Mouse (Mus musculus) heart, embryonic 10.5 days (tissue): ENCODE results near the gene Gm6657. TPM values are rescaled to one million over a fixed set of nuclear protein-coding genes. Genes with fewer than 3 reads are reported as not detected.
A peak's percentile ranks its signal among the peaks of the same experiment; 100 is the strongest.

Experiments used
- DNase-seq: peaks from one replicate; pipeline ENCODE4 v3.0.0-alpha.2; 2017; ENCODE audit warnings: low spot score
- H3K27ac ChIP-seq: fragments of 300-500 bp; sonication (generic); 2 replicates; pipeline ENCODE4 v1.5.1; 2016; ENCODE audit warnings: mild to moderate bottlenecking
- H3K27me3 ChIP-seq: fragments of 300-500 bp; sonication (generic); 2 replicates; pipeline ENCODE4 v1.6.1; 2016; ENCODE audit warnings: mild to moderate bottlenecking; ENCODE audit not compliant: poor library complexity, insufficient read depth, severe bottlenecking
- H3K36me3 ChIP-seq: fragments of 300-500 bp; sonication (generic); 2 replicates; pipeline ENCODE4 v1.6.1; 2016; ENCODE audit warnings: mild to moderate bottlenecking, moderate library complexity
- H3K4me1 ChIP-seq: fragments of 300-500 bp; sonication (generic); 2 replicates; pipeline ENCODE4 v1.6.1; 2016; ENCODE audit warnings: mild to moderate bottlenecking
- H3K4me3 ChIP-seq: fragments of 300-500 bp; sonication (generic); 2 replicates; pipeline ENCODE4 v1.5.1; 2016; ENCODE audit warnings: mild to moderate bottlenecking, moderate library complexity
- H3K9me3 ChIP-seq: fragments of 300-500 bp; sonication (generic); 2 replicates; pipeline ENCODE4 v1.6.1; 2016; ENCODE audit warnings: mild to moderate bottlenecking, moderate library complexity
- WGBS: fragments of 180-500 bp; shearing (Covaris S2); methylation state at CpG from one replicate; pipeline ENCODE4 v1.1.7; 2016; 5-methylcytosine and 5-hydroxymethylcytosine counted together
- polyA plus RNA-seq: library from polyadenylated mRNA; unstranded; fragments of >200 nt; fragmentation: Nextera tagmentation; extraction: Ambion mirVana; gene quantifications from 2 replicates; pipeline ENCODE4 v1.2.1, GENCODE M21; 2016

The Gm6657 gene
- polyA plus RNA-seq, 1 experiment from 2014 or later, result not detected

DNA sequence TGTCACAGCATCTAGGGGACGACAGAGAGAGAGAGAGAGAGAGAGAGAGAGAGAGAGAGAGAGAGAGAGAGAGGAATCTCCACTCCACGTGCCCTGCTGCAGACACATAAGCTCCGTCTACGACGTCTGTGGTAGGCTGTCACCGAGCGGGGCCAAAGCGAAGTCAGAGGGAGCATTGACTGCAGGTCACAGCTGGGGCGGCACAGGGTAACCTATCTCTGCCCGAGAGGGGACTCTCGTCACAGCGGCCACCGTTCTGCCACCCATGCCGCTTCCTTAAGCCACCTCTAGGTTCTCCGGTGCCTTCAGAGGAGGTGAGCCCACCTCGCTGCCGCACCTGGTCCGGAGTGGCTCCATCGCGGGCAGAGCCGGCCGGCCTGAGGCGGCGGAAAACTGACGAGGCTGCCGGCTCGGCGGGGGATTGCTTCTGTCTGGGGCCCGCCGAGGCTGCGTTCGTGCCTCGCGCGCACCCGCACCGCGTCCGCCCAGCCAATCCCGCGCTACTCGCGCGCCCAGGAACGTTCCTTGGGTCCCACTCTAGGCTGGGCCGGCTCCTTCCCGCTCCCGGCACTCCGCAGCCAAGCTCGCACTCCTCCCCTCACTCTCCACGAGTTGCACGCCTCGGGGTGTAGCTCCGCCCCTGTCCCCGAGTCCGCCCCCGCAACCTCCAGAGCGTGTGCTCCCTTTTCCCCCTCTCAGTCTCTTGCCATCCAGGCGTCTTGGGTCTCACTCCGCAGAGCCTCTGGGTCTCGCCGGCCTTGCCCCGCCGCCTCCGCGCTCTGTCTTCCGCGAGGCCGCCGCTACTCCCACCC is 31.9 kb downstream of the Gm6657 start, which contains the start of gene Gphn:
Gene Gphn, plus strand, starts transcription at position 673 of the 812 bp plus-strand sequence.
- no peaks in the 10 kb centered on the region for H3K27me3 ChIP-seq
- WGBS, result under 1% methylated on average over 70 of the region's 70 CpGs
- H3K4me1 ChIP-seq, result peaks cover 13% of the 10 kb centered on the region
- H3K27ac ChIP-seq, result peak within 1 kb of the TSS; percentile 97
- H3K36me3 ChIP-seq, result no peaks in the 10 kb centered on the region
- H3K9me3 ChIP-seq, result no peaks in the 10 kb centered on the region
- peak within 1 kb of the TSS; percentile 88 for H3K4me3 ChIP-seq
- DNase-seq, result peak; percentile 94

DNA sequence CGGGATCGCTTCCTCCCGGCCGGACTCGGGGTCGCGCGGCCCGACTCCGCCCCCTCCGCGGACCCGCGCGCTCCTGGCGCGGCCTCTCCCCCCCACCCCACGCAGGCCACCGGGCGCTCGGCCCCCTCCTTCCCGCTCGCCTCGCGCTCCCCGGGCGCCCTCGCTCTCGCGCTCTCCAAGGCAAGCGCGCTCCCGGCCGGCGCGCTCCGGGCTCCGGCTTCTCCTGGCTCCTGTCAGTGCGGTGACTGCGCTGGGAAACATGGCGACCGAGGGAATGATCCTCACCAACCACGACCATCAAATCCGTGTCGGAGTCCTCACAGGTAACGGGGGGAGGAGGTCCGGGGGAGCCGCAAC is 32.5 kb downstream of the Gm6657 start:
- Histone ChIP-seq H3K27me3 (no peaks in the 10 kb centered on the region), H3K4me1 (peaks cover 13% of the 10 kb centered on the region), H3K9me3 (no peaks in the 10 kb centered on the region), H3K4me3 (peak overlapping the region; percentile 88), H3K27ac (peak overlapping the region; percentile 97), H3K36me3 (no peaks in the 10 kb centered on the region)
- WGBS, result under 1% methylated on average over 45 of the region's 48 CpGs
- peak; percentile 92 for DNase-seq

DNA sequence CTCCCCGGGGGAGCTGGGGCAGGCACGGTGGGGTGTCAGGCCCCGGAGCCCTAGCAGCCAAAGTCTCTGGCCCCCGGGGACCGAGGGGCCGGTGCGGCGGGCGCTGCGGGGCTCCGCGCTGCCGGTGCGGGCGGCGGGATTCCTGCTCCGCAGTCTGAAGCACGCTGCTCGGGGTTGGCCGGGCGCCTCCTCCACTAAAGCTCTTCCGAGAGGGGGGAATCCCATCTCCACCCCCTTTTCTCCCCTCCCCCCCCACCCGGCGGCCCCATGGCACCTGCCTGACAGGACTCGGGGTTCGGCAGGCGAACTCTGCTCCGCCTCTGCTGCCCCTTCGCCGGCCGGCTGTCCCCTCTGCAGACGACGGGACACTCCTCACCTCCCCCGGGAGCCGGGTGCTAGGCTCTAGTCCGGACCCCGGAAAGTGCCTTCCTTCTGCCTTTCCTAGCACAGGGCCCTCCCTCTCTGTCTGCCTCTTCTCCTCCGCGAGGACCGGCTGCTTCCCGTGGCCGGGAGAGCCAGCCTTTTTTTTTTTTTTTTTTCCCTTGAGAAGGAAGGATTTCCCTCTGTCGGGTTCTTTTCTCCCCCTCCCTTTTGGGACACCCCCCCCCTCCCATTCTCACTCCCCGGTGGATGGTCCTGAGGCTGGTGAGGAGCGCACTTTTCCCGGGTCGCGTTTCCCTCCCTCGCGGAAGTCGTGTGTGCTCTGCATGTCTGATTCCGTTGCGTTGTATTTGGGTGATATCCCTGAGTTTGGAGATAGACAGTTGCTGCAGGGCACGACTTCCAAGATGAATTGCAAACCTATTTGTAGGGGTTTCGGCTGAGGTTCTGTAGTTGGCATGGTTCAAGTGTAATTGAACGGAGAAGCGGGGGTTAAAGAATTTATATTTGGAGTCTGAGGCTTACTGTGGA is 33.2 kb downstream of the Gm6657 start:
- WGBS, result 1% methylated on average over 49 of the region's 57 CpGs
- H3K27me3 ChIP-seq, result no peaks in the 10 kb centered on the region

GRCm38 (mm10) chr12:78228139-78228538 is 34.1 kb downstream of the Gm6657 start:
- no peaks in the 10 kb centered on the region for H3K9me3 ChIP-seq
- 44% methylated on average over 4 of the region's 4 CpGs for WGBS
- no peak for DNase-seq
- peaks cover 13% of the 10 kb centered on the region for H3K4me1 ChIP-seq
- no peaks in the 10 kb centered on the region for H3K27me3 ChIP-seq
- H3K27ac ChIP-seq, result no peak overlapping the region
- no peaks in the 10 kb centered on the region for H3K36me3 ChIP-seq
- peak overlapping the region; percentile 88 for H3K4me3 ChIP-seq

More for the DNA sequence above, 33.2 kb downstream of the Gm6657 start:
- peaks cover 13% of the 10 kb centered on the region for H3K4me1 ChIP-seq
- no peaks in the 10 kb centered on the region for H3K36me3 ChIP-seq
- H3K27ac ChIP-seq, result peak overlapping the region; percentile 97
- peak; percentile 76 for DNase-seq
- H3K9me3 ChIP-seq, result no peaks in the 10 kb centered on the region
- peak overlapping the region; percentile 88 for H3K4me3 ChIP-seq

DNA sequence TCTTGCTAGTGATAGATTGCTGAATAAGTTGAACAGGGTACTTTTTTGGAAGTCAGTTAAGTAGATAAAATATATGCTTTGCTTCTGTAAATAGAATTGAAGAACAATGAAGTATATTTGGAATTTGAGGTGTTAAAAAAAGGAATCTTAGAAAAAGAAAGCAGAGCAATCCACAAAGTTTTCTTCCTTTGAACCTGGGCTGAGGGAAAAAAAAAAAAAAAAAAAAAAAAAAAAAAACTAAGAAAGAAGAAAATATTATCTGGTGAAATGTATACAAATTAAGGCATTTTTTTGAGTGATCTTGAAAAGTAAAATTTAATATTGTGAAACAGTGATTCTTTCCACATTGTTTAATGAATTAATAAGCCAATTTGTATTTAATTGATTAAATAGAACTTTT is 38.5 kb downstream of the Gm6657 start:
- no peak for DNase-seq
- Histone ChIP-seq H3K36me3 (no peaks in the 10 kb centered on the region), H3K27ac (no peak overlapping the region), H3K4me3 (no peak overlapping the region), H3K9me3 (no peaks in the 10 kb centered on the region), H3K27me3 (no peaks in the 10 kb centered on the region), H3K4me1 (peaks cover 3% of the 10 kb centered on the region; the same call in 1 of the 2 replicates)

GRCm38 (mm10) chr12:78248366-78248765 is 54.3 kb downstream of the Gm6657 start:
- Histone ChIP-seq H3K27ac (no peak overlapping the region), H3K36me3 (no peaks in the 10 kb centered on the region), H3K4me3 (no peak overlapping the region), H3K4me1 (no peaks in the 10 kb centered on the region), H3K27me3 (no peaks in the 10 kb centered on the region), H3K9me3 (no peaks in the 10 kb centered on the region)
- 73% methylated on average over 1 of the region's 1 CpGs for WGBS
- DNase-seq, result no peak

DNA sequence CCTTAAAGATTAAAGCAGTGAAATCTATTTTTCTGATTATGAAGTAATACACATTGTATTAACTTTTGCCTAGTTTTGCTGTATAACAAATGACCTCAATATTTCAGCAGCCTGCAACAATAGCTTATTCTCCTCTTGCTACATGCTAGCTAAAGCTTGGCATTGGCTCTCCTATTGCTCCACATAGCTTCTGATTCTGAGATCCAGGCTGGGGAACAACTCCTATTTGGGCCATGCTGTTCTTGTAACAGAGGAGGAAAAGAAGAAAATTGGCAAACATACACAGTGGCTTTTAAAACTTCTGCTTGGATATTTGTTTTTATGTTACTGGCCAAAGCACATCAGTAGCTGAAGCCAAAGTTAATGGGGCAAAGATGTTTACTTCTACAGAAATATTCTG is 55.1 kb downstream of the Gm6657 start:
- H3K36me3 ChIP-seq, result no peaks in the 10 kb centered on the region
- no peaks in the 10 kb centered on the region for H3K27me3 ChIP-seq
- H3K4me1 ChIP-seq, result no peaks in the 10 kb centered on the region
- no peak overlapping the region for H3K27ac ChIP-seq
- no peaks in the 10 kb centered on the region for H3K9me3 ChIP-seq
- no peak for DNase-seq
- H3K4me3 ChIP-seq, result no peak overlapping the region

Other genes starting within 250 kb of the Gm6657 start
- gene Gphn, start 32.1 kb downstream of the Gm6657 start, polyA plus RNA-seq, result 9.9 and 11.1 TPM in 2 replicates